Mouse (Mus musculus) heart, postnatal 14 days (tissue): Measurements from ENCODE around the gene 4930568D16Rik. TPM values are rescaled to one million over a fixed set of nuclear protein-coding genes. Genes with fewer than 3 reads are reported as not detected.

Source experiments
- DNase-seq, 2 experiments: peaks; one replicate each; pipeline ENCODE4 v3.0.0; 2021 to 2022
- intact Hi-C: fragments of 180-260 bp; cut with DNase I; formaldehyde crosslinking; loops from one replicate; pipeline ENCODE4 v1.15.1; 2025
- total RNA-seq, 2 experiments: library from RNA; stranded (reverse); gene quantifications; 2 replicates each; pipeline ENCODE4 v1.2.3; 2021

4930568D16Rik gene
- total RNA-seq, 2 experiments from 2014 or later, result not detected

DNA sequence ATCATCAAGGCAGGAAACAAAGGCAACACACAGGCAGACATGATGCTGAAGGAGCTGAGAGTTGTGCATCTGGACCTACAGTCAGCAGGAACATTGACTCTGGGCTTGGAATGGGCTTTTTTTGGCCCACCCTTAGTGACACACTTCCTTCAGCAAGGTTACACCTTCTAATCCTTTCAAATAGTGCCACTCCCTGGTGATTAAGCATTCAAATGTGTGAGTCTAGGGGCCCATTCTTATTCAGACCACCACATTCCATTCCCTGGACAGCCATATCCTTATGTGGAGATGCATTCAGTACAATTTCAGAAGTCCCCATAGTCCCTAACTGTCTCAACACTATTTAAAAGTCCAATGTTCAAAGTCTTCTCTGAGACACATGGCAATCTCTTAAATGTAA, 3.2 kb upstream of the 4930568D16Rik start:
- DNase-seq, result no peak
- intact Hi-C loops, result no loop called here

DNA sequence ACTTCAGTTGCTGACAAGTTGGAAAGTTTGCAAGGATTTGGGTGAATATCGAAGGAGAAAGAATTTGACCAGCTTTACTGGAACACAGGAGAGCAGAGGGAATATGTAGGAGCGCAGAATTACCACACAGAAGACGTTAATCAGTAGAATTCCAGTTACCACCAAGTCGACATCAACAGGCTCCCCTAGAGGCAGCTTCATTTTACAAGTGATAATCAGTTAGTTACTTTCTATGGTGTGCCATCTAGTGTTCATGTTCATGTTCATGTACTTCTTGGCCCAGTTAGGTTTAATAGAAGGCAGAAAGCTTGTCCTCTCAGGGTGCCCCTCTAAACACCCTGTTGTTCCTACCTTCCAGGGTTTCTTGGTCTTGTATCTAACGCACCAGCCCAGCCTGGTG, 18.3 kb downstream of the 4930568D16Rik start:
- no peak for DNase-seq
- intact Hi-C loops, result loop anchor here (1.0 to 10.0 kb wide), 2 partner anchors 51 to 144 kb away; partner anchors contain the start of gene Rab14

DNA sequence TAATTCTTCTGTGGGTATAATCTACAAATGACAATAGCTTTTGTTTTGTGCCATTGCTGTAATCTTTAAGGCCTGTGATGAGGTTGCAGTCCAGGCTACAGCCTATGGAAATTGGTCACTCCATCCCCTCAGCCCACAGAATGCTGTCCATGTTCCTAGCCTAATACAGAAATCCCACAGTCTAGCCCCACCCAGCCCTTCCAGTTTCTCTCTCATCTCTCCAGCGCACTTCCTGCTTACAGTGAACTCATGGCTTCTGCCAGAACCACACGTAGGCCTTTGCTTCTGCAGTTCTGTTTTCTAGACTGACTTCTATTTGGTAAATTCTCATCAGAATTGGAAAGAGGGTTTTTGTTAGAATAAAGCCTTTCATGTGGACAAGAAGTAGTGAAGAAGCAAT, 21.5 kb downstream of the 4930568D16Rik start:
- intact Hi-C loops, result loop anchor here (10.0 kb wide), 1 partner anchor 141 kb away; the partner anchor contains the start of gene Rab14
- no peak for DNase-seq

DNA sequence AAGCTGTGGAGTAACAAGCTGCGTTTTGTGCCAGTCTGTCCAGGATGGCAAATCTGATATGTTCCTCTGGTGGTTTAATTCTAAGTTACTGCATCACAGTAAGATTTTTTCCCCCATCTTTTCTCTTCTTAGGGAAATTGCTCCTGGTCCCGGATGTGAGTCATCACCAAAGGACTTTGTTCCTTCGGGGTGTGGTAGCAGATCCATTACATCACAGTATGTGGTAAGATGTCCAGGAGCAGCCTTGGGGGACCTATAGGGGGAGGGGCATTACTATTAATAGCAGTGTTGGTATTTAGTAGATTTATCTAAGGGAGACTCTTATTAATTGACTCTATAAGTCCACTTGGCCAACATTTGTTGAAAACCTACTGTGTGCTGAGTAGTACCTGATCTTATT, 24.9 kb downstream of the 4930568D16Rik start:
- intact Hi-C loops, result loop anchor here (10.0 kb wide), 1 partner anchor 138 kb away; the partner anchor contains the start of gene Rab14
- DNase-seq, result no peak

DNA sequence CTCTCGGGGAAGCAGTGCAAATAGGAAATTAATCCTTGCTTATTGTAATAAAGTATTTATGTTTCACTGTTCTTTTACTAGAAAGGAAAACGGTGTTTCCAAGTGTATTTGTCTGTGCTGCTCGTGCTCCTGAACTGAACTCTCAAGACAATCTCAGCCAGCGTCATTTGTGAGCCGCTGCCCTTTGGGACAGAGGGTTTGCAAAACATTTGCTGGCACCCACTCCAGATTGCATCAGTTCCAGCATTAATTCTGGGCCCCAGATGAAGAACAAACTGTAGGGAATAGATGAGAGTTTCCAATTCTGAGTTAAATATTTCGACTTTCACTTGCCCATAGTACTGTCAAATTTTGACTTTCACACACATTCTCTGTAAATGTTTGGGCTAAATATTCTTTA, 28.8 kb downstream of the 4930568D16Rik start:
- intact Hi-C loops, result no loop called here
- DNase-seq, result peak; percentile 48 to 51

DNA sequence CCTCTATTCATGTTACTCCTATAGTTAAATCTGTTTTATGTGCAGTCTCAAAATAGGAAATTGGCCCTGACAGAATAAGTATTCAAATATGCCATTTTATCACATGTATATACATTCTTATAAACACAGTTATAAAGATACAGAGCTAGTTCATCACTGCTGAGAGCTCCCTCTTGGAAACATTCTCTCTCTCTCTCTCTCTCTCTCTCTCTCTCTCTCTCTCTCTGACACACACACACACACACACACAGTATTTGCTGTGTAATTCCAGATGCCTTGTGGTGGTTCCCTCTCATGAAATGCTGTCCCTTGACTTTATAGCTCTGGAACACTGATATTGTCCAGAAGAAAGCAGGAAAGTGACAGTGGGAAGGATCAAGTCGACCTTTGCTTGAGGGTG, 29.5 kb downstream of the 4930568D16Rik start:
- DNase-seq, result no peak
- intact Hi-C loops, result no loop called here

DNA sequence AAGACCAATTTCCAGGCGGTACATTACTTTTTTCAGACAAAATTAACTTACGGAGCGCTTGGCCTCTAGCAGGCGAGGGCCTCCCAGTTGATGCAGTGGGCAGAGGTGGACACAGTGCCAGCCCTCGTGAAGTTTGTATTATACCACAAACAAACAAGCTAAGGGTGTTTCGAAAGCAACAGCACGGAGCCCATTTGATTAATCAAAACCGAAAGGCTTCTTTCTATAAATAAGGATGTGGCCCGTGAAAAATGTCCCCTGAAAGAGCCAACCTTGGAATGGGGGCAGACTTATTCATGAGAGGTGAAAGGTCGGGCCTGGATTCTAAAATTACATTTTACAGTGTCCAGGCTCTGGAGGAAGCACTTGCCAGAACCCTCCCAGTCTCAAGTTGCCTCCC, 30.1 kb downstream of the 4930568D16Rik start:
- intact Hi-C loops, result no loop called here
- DNase-seq, result peak in 1 of 2 experiments; percentile 28

DNA sequence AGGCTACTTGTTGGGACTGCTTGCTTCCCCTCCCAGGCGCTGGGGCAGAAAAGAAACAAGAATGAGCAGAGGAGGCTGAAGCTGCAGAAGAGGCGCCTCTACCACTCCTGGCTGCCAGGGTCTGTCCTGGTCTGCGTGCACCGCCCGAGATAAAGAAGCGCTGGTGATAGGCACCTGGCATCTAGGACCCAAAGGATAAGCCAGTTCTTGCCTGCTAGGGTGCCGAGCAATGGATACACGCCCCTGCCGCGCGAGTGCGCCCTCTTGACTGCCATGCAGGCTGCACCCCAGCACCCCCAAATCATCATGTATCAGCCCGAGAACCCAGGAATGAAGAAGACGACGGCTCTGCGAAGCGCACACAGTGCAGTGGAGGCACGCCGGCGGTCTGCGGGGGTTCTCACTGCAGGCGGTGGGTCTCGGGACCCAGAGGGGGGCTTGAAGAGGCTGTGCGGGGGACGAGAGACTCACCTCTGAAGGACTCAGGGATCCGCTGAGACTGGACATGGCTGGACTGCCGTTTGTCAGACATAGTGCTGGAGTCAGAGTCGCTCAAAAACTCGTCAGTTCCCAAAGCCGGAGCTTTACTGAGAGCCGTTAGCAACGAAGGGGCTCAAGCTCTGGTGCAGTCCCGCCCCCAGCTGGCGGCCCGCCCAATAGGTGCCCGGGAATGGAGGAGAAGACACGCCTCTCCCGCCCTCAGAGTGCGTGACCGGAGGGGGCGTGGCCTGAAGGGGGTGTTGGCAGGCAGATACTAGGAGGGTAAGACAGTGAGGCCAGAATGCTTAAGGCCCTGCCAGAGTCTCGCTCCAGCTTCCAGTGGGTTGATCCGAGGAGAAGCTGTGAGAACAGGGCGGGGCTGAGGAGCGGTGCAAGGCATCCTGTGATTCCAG, 30.9 kb downstream of the 4930568D16Rik start, which contains the start of gene Stom:
Stom (minus strand) TSS at position 589 of the 893 bp plus-strand sequence.
- DNase-seq, result peak; percentile 100
- intact Hi-C loops, result no loop called here

DNA sequence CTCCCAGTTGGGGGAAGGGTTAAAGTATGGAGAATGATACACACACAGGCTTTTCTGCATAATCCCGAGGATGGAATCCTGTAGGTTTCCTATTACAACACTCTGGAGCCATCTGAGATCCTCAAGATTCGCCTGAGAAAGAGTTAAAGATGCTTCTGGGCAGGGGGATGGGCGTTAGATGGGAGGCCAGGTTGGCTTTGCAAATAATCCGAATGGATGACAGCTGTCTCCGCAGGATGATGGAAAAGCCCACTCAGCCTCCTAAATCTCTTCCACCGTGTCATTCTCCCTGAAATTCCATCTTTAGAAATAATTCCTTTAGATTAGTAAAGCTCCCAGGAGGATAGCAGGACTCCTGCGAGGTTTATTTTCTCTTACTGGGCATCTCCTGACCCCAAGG, 31.9 kb downstream of the 4930568D16Rik start:
- intact Hi-C loops, result no loop called here
- no peak for DNase-seq

DNA sequence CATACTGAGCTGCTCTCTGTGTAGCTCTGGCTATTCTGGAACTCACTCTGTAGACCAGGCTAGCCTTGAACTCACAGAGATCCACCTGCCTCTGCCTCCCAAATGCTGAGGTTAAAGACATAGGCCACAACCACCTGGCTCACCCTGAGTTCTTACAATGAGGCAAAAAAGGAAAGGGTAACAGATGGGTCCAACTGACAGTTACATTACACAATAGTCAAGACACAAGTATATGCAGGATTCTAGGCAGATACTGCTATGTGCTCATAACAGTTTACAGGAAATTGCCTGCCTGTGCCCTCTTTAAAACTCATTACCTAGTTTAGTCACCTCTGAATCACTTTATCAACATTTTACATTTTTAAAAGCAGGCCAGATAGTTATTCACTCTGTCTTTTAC, 33.9 kb downstream of the 4930568D16Rik start:
- no peak for DNase-seq
- intact Hi-C loops, result loop anchor here (5.0 kb wide), 1 partner anchor 221 kb away; no protein-coding TSS in a partner anchor

DNA sequence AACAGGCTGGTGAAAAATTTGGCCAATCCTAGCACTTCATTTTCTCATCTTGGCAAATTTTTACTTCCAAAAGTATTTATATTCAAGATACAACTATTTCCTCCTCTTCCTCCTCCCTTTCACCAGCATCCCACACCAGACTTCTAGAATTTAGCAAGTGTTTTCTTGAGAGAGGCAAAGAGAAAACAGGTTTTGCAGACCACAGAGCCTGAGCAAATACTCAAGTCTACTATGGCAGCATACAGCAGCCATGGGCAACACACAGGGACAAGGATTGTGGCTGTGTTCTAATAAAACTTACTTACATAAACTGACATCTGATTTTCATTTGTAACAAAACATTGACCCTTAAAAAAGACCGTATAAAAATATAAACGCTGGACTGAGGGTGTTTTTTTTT, 36.3 kb downstream of the 4930568D16Rik start:
- DNase-seq, result no peak
- intact Hi-C loops, result loop anchor here (5.0 kb wide), 1 partner anchor 219 kb away; no protein-coding TSS in a partner anchor

DNA sequence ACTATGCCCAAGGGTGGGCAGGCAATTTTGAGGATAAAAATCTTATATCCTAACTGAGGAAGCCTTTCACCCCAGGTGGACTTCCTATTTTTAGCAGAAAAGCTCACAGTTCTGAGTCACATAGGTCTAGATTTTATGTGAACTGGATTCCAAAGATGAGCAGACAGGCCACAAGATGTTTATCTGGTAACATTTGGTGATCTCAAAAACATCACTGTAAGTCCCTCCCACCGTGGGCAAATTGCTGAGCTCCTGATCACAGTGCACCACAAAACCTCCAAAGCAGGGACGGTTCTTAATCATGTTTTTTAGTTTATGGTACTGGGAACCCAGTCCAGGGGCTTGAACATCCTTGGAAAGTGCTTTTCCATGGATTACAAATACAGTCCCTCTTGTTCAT, 38.5 kb downstream of the 4930568D16Rik start:
- intact Hi-C loops, result no loop called here
- DNase-seq, result no peak

DNA sequence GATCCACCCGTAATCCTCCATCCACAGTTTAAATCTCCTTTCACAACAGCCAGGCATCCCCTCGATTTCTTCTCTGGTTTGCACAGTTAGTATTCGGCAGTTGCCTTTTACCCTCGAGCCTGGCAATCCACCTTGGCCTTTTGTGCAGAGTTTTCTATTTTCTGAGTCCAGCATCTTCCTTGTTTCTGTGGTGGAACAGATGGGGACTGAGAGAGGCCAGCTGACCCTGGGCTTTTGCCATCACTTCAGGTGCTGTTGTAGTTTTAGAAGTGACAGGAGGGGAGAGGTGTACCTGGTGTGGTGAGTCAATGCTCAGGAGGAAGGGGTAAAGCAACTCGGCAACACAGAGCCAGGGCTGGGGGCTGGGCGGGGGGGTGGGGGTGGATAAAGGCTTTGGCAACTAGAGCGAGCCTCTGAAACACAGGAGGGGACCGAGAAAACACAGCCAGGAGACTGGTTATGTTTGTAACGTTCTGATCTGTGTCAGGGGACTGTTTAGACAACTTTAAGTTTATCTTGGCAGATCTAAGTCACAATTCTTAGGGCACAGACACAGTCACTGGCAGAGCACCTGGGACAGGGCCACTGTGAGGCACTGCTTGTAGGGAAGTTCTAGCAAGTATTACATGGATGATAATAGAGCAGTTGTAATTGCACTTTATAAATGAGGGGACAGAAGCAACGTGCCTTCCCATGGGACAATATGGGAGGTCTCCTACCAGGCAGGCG, 39.3 kb downstream of the 4930568D16Rik start:
- DNase-seq, result no peak
- intact Hi-C loops, result no loop called here

DNA sequence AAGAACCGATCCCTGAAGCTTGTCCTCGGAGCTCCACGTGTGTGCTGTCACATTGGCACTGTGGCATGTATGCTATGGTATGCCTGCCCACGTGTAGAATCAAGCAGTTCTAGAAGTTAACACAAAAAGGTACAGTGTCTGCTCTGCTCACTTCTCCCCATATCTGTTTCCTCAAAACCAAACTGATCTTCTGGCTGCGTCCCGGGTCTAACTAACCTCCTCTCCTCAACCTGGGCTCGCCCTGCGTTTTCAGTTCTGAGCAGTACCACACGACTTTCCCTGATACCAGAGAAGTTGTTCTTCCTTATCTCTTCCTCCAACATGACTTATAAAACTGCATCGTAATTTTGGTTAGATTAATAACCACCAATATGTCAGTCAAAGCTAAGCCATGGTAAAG, 39.9 kb downstream of the 4930568D16Rik start:
- intact Hi-C loops, result no loop called here

DNA sequence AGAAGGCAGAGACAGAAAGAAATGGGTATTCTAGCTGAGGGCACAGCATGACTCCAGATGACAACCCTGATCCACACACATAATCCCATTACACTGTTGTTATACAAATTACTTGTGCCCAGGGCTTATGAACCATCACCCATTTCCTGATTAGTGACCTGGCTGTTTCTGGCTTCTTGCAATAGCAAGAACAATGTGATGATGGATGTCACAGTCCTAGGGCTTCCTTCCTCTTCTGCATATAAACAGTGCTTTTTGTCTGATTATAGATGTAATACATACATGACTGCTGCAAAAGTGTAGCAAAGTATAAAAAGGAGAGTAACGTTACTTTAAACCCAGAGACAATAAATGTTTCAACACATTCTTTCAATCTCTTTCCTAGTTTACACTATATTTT, 40.6 kb downstream of the 4930568D16Rik start:
- no peak for DNase-seq
- intact Hi-C loops, result no loop called here

More for the DNA sequence above, 39.9 kb downstream of the 4930568D16Rik start:
- no peak for DNase-seq

DNA sequence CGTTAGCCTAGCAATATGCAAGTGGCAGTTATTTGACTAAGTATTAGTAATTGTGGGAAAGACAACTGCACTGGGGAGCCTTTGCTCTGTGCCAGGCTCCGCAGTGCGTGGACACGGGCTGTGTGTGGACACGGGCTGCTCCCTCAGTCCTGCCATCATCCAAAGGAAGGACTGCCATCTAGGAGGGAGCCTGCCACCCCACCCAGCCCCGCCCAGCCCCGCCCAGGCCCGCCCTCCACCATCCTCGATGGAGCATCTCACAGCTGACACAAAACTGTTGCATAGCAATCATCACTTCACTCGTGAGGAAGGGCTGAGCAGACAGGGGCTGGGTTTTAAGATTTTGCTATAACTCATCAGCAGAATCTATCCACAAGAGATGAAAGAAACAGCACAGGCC, 41.6 kb downstream of the 4930568D16Rik start:
- intact Hi-C loops, result no loop called here
- no peak for DNase-seq

DNA sequence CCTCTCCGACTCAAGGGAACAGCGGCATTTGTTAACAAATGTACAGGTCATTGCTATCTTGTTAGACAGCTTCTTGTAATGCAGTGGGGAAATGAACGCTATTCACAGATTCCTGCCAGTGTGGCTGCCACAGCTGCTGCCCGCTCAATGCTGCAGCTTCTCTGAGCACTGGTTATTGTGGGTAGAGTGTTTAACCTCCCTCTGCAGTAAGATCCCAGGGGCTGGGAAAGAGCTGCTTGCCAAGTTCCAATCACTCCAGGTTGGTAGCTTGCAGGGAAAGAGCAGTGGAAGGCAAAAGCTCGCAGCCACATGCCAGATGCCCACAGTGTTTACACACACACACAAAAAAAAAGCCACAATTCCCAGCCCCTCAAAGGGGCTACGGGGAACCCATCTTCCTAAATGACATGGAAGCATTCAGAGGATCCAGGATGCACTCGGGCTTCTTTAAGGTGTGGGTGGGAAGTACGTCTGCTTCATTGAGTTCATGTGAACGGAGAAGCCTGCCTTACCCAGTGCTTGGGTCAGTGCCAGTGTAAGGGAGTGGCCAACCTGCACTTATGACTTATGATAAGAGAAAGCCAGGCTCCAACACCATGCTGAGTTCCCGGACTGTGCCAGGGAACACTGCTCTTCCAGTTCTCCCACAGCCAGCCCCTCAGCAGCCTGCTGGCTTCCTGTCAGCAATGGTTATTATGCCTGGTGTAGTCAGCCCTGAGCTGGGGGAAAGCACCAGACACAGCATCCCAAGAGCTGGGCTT, 44.9 kb downstream of the 4930568D16Rik start:
- intact Hi-C loops, result no loop called here
- DNase-seq, result peak; percentile 67 to 80

DNA sequence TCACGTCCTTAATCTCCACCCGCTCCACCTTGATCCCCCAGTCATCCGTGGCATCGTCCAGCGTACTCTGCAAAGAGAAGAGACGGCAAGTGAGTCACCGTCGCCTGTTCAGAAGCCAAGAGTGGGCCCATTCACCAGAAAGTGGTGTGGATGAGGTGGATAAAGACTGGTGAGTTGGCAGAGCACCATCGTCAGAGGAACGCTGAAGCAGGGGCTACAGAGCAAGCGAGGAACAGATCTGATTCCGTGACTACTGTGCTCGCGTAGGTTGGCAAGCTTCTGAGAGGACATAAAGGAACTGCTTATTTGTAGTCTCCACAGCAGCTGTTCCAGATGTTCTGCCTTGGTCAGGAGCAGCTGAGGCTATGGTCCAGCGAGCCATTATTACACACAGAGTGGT, 47.1 kb downstream of the 4930568D16Rik start:
- no peak for DNase-seq
- intact Hi-C loops, result no loop called here

DNA sequence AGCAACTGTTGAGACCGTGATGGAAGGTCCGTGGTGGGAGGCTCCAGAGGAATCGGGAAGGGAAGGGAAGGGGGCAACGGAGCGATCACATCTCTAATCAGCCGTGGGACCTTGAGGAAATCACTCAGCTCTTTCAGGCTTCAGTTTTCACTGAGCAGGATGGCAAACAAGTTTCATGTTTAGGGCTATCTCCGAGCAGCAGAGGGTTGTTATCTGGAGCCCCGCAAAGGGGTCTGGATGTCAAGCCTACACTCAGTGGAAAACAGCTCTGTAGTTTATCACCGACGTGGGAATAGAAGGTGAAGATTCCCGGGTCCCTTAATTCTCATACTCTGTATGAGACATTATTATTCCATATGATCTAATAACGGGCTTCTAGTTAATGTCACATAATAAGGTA, 49.1 kb downstream of the 4930568D16Rik start:
- no peak for DNase-seq
- intact Hi-C loops, result no loop called here

DNA sequence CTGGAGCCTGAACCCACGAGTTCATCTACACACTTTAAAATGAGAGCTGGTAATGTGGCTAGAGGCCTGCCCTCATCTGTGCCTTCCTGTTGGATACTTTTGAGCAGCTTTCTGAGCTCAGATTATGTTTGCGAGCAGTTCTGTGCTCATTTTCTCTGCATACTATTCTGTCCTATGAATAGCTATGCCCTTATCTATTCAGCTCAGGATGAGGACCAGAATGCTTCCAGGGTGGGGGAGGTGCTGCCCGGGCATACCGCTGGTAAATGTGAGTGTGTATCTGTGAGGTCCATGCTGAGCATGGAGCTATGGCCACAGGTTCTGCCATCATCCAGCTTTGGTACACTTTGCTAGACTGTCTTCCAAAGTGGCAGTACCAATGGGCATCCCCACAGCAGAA, 49.9 kb downstream of the 4930568D16Rik start:
- no peak for DNase-seq
- intact Hi-C loops, result no loop called here

DNA sequence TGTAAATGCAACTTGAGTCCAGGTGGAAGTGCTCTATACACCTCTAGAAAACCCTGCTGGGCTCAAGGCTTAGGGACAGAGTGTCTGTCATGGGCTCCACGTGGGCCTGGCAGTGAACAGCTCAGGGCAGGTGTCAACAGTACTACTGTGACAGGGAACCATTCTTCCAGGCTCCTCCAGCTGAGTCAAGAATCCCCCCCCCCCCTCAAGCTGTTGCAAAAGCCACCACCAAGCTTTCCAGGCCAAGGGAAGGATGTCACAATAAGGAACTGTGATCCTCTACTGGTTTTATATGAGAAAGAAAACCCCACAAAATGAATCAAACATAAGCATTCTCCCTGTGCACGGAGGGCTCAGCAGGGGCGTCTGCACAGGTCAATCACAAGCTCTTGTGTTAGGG, 53.2 kb downstream of the 4930568D16Rik start:
- intact Hi-C loops, result no loop called here
- no peak for DNase-seq
